Mouse (Mus musculus) erythroblast, embryonic 14.5 days (primary cell): ENCODE measurements around the gene Slc6a12.

Source experiments
- GATA1 ChIP-seq: IDR thresholded peaks from 2 replicates; pipeline ENCODE4 v1.6.1; 2012; ENCODE audit warnings: low read length, inconsistent platforms, mixed read lengths
- TAL1 ChIP-seq: IDR thresholded peaks from 3 replicates; pipeline ENCODE4 v1.6.1; 2012; ENCODE audit warnings: low read length, inconsistent platforms, mixed read lengths

GRCm38 (mm10) chr6:121376159-121376558 is 33.3 kb downstream of the Slc6a12 start:
- TF ChIP-seq GATA1 (no peak), TAL1 (no peak)
